Mouse (Mus musculus): ENCODE measurements at regions not wholly inside any gene's neighbourhood (a gene's known extent, or its start where the extent isn't known, plus 50 kb on each side); places are given as distances from the start of the nearest gene placed in this dataset.

DNA sequence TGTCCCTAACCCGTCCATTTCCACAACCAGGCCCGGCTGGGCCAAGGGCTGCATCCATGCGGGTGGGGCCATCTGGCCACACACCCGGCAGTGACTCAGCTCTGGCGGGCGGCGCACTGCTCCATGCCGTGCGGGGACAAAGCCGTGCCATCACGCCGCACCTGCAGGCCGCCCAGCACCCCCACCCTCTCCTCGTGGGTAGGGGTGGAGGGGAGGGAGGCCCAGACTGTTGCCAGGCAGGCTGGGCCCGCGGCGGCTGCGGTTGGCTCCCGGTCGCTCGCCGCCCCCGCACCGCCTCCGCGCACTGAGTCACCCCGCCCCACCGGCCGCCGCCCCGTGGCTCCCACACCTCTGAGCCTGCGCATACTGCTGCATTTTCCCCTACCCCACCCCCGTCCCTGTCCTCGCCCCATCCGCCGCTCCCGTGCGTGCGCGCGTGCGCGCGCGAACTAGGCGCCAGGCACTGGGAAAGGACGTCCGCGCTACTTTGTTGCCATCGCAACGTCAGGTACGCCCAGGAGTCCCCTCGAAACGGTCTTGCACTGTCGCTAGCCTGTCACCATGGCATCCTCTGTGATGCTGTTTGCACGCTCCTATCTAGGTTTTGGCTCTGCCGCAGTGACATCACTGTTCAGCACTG is 68.9 kb downstream of the Zfp706 start:
- TF ChIP-seq CTCF (IDR thresholded peaks at IDR 0.05; ENCODE audit: extremely low read depth, insufficient read length, insufficient replicate concordance, low read depth, low read length) (no peak), POLR2A (IDR thresholded peaks at IDR 0.05; ENCODE audit: low read depth, low read length) (peak; percentile 54)

GRCm38 (mm10) chr15:36937757-36938498 is 69.6 kb downstream of the Zfp706 start:
- no peak for TF ChIP-seq CTCF (IDR thresholded peaks at IDR 0.05; ENCODE audit: extremely low read depth, insufficient read length, insufficient replicate concordance, low read depth, low read length)
- TF ChIP-seq POLR2A (IDR thresholded peaks at IDR 0.05; ENCODE audit: low read depth, low read length): no peak

More for the DNA sequence above, 68.9 kb downstream of the Zfp706 start:
- H3K27me3 ChIP-seq (ENCODE audit: control insufficient read depth, insufficient read depth, low read length): no peaks in the 10 kb centered on the region
- WGBS: under 1% methylated on average over 57 of the region's 57 CpGs
- no peaks in the 10 kb centered on the region for H3K36me3 ChIP-seq (ENCODE audit: control insufficient read depth, insufficient read depth, low read length)
- H3K4me1 ChIP-seq (ENCODE audit: control insufficient read depth, insufficient read depth, insufficient read length, low read length): peaks cover 16% of the 10 kb centered on the region; the same call in 1 of the 2 replicates
- H3K27ac ChIP-seq (ENCODE audit: insufficient read depth, low read depth, low read length): peak overlapping the region; percentile 87
- peak overlapping the region; percentile 73 for H3K4me3 ChIP-seq (ENCODE audit: low read depth, low read length)

DNA sequence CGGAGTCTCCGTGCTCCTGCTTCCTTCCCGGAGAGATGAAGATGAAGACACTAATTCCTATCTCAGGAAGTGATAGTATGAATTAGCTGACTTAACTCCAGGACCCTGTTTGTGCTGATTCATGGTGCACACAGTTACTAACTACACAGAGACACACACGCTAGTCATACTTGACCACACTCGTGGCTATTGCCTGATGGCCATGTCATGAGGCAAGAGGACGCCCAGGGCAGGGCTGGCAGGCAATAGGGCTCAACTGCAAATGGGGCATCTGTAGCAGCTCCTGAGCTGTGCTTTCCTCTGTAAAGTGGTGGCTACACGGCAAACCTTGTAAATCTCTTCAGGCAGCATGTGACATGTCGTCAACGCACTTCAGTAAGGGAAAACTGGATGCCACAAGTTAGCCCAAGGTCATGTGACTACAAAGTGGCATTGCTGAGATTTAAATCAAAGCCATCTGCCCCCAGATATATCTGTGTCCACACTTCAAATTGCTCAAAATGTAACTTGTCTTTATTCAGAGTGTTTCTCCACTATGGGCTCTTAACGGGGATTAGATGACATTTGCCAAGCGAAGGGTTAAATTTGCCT is 70.4 kb downstream of the Zfp706 start:
- no peaks in the 10 kb centered on the region for H3K27me3 ChIP-seq (ENCODE audit: control insufficient read depth, insufficient read depth, low read length)
- H3K4me1 ChIP-seq (ENCODE audit: control insufficient read depth, insufficient read depth, insufficient read length, low read length): peaks cover 26% of the 10 kb centered on the region
- H3K36me3 ChIP-seq (ENCODE audit: control insufficient read depth, insufficient read depth, low read length): no peaks in the 10 kb centered on the region
- TF ChIP-seq POLR2A (IDR thresholded peaks at IDR 0.05; ENCODE audit: low read depth, low read length): no peak
- TF ChIP-seq CTCF (IDR thresholded peaks at IDR 0.05; ENCODE audit: extremely low read depth, insufficient read length, insufficient replicate concordance, low read depth, low read length): no peak
- 90% methylated on average over 11 of the region's 11 CpGs for WGBS
- H3K4me3 ChIP-seq (ENCODE audit: low read depth, low read length): no peak overlapping the region
- no peak overlapping the region for H3K27ac ChIP-seq (ENCODE audit: insufficient read depth, low read depth, low read length)

More at GRCm38 (mm10) chr15:36937757-36938498, 69.6 kb downstream of the Zfp706 start:
- no peaks in the 10 kb centered on the region for H3K27me3 ChIP-seq (ENCODE audit: control insufficient read depth, insufficient read depth, low read length)
- WGBS: 21% methylated on average over 13 of the region's 13 CpGs
- peak overlapping the region; percentile 73 for H3K4me3 ChIP-seq (ENCODE audit: low read depth, low read length)
- no peaks in the 10 kb centered on the region for H3K36me3 ChIP-seq (ENCODE audit: control insufficient read depth, insufficient read depth, low read length)
- H3K27ac ChIP-seq (ENCODE audit: insufficient read depth, low read depth, low read length): peak overlapping the region; percentile 87
- H3K4me1 ChIP-seq (ENCODE audit: control insufficient read depth, insufficient read depth, insufficient read length, low read length): peaks cover 22% of the 10 kb centered on the region

DNA sequence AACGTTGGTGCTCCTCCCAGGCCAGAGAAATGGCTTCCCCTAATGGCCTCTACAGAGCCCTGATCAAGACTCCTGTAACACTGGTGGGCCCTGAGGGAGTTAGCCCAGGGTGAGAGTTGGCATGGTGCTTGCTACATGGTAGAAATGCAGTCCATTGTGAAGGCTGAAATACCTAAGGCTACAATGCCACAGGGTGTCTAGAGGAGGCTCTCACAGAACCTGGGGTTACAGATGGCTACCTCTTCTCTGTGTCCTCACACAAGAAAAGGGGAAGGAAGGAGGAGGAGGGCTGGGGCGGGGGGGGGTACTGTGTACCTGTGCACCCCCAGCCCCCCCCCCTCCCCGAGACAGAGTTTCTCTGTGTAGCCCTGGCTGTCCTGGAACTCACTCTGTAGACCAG is 72.8 kb downstream of the Zfp706 start:
- Histone ChIP-seq H3K27me3 (ENCODE audit: control insufficient read depth, insufficient read depth, low read length) (no peaks in the 10 kb centered on the region), H3K27ac (ENCODE audit: insufficient read depth, low read depth, low read length) (no peak overlapping the region), H3K4me3 (ENCODE audit: low read depth, low read length) (no peak overlapping the region), H3K36me3 (ENCODE audit: control insufficient read depth, insufficient read depth, low read length) (no peaks in the 10 kb centered on the region), H3K4me1 (ENCODE audit: control insufficient read depth, insufficient read depth, insufficient read length, low read length) (peaks cover 31% of the 10 kb centered on the region)
- 77% methylated on average over 3 of the region's 3 CpGs for WGBS
- no peak for TF ChIP-seq CTCF (IDR thresholded peaks at IDR 0.05; ENCODE audit: extremely low read depth, insufficient read length, insufficient replicate concordance, low read depth, low read length)
- no peak for TF ChIP-seq POLR2A (IDR thresholded peaks at IDR 0.05; ENCODE audit: low read depth, low read length)

GRCm38 (mm10) chr15:36933581-36933991 is 74.0 kb downstream of the Zfp706 start:
- Histone ChIP-seq H3K4me1 (ENCODE audit: control insufficient read depth, insufficient read depth, insufficient read length, low read length) (peaks cover 31% of the 10 kb centered on the region), H3K4me3 (ENCODE audit: low read depth, low read length) (no peak overlapping the region), H3K27ac (ENCODE audit: insufficient read depth, low read depth, low read length) (peak overlapping the region; percentile 24; the same call in 1 of the 2 replicates), H3K36me3 (ENCODE audit: control insufficient read depth, insufficient read depth, low read length) (no peaks in the 10 kb centered on the region), H3K27me3 (ENCODE audit: control insufficient read depth, insufficient read depth, low read length) (no peaks in the 10 kb centered on the region)
- TF ChIP-seq POLR2A (IDR thresholded peaks at IDR 0.05; ENCODE audit: low read depth, low read length) (no peak), CTCF (IDR thresholded peaks at IDR 0.05; ENCODE audit: extremely low read depth, insufficient read length, insufficient replicate concordance, low read depth, low read length) (no peak)
- 71% methylated on average over 2 of the region's 2 CpGs for WGBS

DNA sequence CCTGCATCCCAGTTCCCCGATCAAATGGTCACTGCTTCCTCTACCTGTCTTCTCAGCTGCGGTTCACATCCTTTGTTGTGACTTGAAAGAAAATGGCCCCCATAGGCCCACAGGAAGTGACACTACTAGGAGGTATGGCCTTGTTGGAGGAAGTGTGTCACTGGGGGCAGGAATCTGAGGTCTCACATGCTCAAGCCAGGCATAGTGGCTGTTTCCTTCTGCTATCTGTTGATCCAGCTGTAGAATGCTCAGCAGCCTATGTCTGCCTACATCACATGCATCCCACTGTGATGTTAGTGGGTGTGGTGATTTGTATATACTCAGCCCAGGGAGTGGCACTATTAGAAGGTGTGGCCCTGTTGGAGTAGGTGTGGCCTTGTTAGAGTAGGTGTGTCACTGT is 76.1 kb downstream of the Zfp706 start:
- H3K4me3 ChIP-seq (ENCODE audit: low read depth, low read length): no peak overlapping the region
- H3K27ac ChIP-seq (ENCODE audit: insufficient read depth, low read depth, low read length): no peak overlapping the region
- H3K27me3 ChIP-seq (ENCODE audit: control insufficient read depth, insufficient read depth, low read length): no peaks in the 10 kb centered on the region
- peaks cover 21% of the 10 kb centered on the region for H3K4me1 ChIP-seq (ENCODE audit: control insufficient read depth, insufficient read depth, insufficient read length, low read length)
- WGBS: 90% methylated on average over 2 of the region's 2 CpGs
- TF ChIP-seq CTCF (IDR thresholded peaks at IDR 0.05; ENCODE audit: extremely low read depth, insufficient read length, insufficient replicate concordance, low read depth, low read length): no peak
- TF ChIP-seq POLR2A (IDR thresholded peaks at IDR 0.05; ENCODE audit: low read depth, low read length): no peak
- H3K36me3 ChIP-seq (ENCODE audit: control insufficient read depth, insufficient read depth, low read length): no peaks in the 10 kb centered on the region

DNA sequence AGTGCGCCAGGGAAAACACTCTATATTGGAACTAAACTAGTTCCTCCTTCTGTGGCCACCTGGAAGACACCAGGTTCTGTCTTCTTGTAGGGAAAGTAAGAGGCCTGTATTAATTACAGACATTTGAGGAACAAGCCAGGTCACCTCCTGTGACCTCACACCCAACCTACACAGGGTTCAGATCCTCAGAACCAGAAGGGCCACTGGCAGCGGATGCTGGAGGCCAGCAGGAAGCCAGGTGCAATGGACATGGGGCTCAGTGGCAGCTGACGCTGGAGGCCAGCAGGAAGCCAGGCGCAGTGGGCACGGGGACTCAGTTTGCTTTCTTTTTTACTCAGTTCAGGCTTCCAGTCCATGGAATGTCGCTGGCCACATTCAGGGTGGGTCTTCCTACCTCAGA is 77.1 kb downstream of the Zfp706 start:
- H3K27me3 ChIP-seq (ENCODE audit: control insufficient read depth, insufficient read depth, low read length): no peaks in the 10 kb centered on the region
- no peak overlapping the region for H3K4me3 ChIP-seq (ENCODE audit: low read depth, low read length)
- no peaks in the 10 kb centered on the region for H3K36me3 ChIP-seq (ENCODE audit: control insufficient read depth, insufficient read depth, low read length)
- no peak overlapping the region for H3K27ac ChIP-seq (ENCODE audit: insufficient read depth, low read depth, low read length)
- no peak for TF ChIP-seq POLR2A (IDR thresholded peaks at IDR 0.05; ENCODE audit: low read depth, low read length)
- WGBS: 86% methylated on average over 6 of the region's 6 CpGs
- H3K4me1 ChIP-seq (ENCODE audit: control insufficient read depth, insufficient read depth, insufficient read length, low read length): peaks cover 21% of the 10 kb centered on the region
